Mouse (Mus musculus) adrenal gland, postnatal 36 days (tissue): ENCODE results near the gene Smyd3. TPM values are rescaled to one million over a fixed set of nuclear protein-coding genes. Genes with fewer than 3 reads are reported as not detected.

Experiments used
- DNase-seq, 2 experiments: peaks; one replicate each; pipeline ENCODE4 v3.0.0; 2021; ENCODE audit warnings: mixed read lengths in 1 of 2
- total RNA-seq, 2 experiments: library from RNA; stranded (reverse); gene quantifications; 2 replicates each; pipeline ENCODE4 v1.2.3; 2021

Smyd3 gene
- total RNA-seq, 2 experiments from 2014 or later: 5.1 to 7.7 TPM

DNA sequence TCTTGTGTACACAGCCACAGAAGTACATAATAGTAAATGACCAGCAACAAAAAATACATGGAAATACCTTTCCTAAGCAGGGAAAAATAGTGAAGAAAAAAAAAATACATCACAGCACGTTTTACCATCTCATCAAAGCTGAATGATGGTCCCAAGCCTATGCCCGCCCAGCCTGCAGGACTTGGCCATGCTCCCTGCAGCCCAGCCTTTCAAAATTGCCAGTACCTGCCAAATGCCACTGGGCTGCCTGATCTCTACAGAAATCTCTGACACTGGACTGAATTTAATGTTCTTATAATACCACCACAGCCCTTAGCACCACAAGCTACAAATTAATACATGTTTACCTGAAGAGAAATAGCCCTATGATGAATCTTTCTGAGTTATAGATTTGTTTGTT is 133.5 kb downstream of the Smyd3 start:
- DNase-seq: no peak

DNA sequence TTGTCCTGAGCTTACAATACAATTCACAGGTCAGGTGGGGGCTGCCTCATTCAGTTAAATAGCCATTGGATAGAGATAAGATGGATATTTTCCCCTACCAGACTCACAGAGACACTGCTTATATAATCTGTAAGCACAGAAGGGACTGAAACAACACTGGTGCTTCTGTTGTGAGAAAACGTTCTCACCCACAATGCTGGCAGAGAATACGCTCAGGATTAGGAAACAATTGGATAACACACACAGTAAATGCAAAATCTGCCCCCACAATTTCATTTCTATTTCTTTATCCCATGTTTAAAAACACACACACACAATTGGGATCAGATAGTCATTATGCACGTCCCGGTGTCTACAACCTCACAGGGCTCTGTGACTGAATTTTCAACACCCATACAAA is 139.7 kb downstream of the Smyd3 start:
- DNase-seq: no peak

- DNase-seq: no peak
Measured at GRCm38 (mm10) chr1:179374987-179375386, 142.9 kb downstream of the Smyd3 start.

- DNase-seq: no peak
Measured at GRCm38 (mm10) chr1:179373911-179374310, 143.9 kb downstream of the Smyd3 start.

- no peak for DNase-seq
Measured at GRCm38 (mm10) chr1:179371191-179371590, 146.7 kb downstream of the Smyd3 start.

DNA sequence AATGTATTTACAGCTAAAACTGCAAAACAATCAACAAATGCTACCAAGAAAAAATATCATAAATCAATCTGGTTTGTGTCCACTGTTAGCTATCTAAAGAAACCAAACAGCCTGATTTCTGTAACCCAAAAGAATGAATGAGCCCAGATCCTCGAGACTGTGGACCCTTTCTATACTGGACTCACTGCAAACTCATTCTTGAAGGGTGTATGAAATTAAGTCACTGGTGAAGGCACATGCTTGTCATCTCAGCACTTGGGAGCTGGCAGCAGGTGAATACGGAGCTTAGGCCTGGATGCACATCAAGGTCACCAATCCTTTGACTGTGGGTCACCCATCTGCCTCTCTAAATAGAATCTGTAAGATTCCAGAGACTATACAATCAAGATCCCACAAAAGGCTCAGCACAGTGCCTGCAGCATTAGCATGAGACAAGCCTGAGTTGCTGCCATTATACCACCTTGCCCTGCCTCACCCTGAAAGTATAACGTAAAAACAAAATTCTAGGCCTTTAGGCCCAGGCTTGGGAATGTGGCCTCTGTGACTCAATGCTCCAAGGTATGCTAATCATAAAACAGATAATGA is 149.3 kb downstream of the Smyd3 start:
- no peak for DNase-seq

- DNase-seq: no peak
Measured at GRCm38 (mm10) chr1:179361481-179362466, 156.1 kb downstream of the Smyd3 start.

- DNase-seq: no peak
Measured at GRCm38 (mm10) chr1:179357111-179357510, 160.7 kb downstream of the Smyd3 start.

- no peak for DNase-seq
Measured at GRCm38 (mm10) chr1:179354250-179354649, 163.6 kb downstream of the Smyd3 start.

GRCm38 (mm10) chr1:179345318-179345925 is 172.4 kb downstream of the Smyd3 start:
- no peak for DNase-seq

DNA sequence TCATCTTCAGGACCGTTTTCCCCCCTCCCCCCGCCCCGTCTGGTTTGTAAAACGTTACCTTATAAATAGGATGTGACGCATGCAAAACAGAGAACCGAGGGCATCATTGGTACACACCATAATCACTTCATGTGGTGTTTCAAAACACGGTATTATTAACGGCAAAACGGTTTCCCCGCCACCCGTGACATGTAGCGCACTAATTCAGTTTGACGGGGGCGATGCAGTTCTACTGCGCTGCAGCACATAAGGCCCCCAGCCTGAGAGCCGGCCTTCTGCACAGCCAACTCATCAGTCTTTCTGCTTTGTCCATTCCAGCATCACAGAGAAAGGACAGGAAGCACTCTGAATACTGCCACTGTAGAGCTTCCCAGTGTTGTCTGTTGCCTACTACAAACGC is 174.4 kb downstream of the Smyd3 start:
- no peak for DNase-seq

DNA sequence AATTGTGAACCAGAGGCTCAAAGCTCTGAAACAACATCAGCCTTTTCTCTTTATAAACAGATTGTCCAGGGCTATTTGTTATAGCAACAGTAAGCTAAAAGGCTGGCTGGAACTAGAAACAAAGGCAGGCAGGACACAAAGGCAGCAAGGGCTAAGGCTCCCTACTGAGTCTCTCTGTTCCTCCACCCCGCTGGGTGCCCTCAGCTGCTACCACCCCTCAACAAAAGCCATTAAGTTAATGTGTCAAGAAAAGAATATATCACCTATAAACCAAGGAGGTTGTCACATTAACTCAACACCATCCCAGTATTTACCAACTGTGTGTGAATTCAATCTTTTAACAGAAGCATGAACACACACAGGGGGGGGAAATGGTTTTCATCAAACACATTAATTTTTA is 176.3 kb downstream of the Smyd3 start:
- DNase-seq: no peak

DNA sequence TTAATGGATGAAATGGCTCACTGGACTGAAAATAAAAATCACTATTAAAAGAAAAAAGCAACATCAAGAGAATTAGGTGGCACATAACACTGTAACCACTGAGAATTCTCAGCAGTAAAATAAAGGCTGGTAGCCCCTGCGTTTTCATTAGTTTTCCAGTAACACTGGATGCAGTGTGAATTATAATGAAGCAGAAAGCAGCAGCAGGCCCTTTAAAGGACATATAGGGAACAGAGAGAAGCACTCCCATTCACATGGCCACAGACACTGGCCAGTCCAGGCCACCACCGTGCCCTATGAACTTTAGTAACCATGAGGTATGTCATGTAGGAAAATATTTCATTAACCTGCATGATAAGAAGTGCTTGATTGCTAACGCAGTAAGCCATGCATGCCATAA is 178.8 kb downstream of the Smyd3 start:
- no peak for DNase-seq

GRCm38 (mm10) chr1:179337529-179337928 is 180.3 kb downstream of the Smyd3 start:
- DNase-seq: no peak

DNA sequence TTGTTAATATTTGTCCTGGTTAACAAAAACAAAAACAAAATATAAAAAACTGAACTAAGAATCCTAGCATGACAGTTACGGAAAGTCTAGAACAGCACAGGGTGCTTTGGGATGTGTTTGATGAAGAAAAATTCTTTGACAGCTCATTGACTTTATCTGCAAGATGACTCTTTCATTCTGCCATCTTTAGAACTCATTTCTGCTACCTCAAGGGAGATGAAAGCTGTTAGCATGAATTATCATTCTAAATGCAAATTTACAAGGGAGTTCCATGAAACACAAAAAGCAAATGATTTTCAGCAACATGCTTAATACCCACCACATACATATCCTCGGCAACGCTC is 190.9 kb downstream of the Smyd3 start:
- DNase-seq: no peak

GRCm38 (mm10) chr1:179326262-179326964 is 191.4 kb downstream of the Smyd3 start:
- no peak for DNase-seq

DNA sequence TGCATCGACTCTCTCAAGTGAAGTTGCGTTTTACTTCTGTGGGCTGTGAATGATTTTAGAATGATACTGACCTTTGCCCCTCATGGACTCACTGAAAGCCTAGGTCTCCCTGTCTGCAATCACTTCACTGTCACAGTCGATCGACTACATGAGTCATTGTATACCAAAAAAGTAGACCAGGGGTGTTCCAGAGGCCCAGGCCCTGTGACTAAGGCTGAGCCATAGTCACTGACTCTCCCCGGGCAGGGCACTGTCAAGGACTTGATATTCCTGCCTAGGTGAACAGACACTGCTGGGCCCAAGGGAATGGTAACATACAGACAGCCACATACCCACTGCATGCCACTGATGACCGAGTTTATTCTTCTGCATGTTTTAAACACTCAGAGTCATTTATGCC is 193.6 kb downstream of the Smyd3 start:
- DNase-seq: peak; percentile 54 to 55

GRCm38 (mm10) chr1:179313618-179314017 is 204.2 kb downstream of the Smyd3 start:
- peak in 1 of 2 experiments; percentile 5 for DNase-seq

DNA sequence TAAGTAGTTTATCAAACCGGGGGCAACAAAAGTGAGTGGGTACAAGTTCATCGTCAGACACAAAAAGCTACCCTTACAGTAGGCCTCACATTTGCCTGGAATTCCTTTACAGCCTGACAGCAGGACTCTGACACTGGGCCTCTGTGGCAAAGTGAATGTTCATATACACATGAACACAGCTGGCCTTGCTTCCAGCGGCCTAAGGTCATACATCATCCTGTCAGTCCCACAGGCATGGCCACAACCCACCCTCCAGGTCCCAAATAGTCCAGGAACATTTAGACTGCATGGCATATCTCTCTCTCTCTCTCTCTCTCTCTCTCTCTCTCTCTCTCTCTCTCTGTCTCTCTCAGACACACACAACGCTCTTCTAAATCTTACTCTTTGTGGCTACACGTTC is 208.4 kb downstream of the Smyd3 start:
- no peak for DNase-seq

- no peak for DNase-seq
Measured at GRCm38 (mm10) chr1:179302446-179303230, 215.2 kb downstream of the Smyd3 start.

DNA sequence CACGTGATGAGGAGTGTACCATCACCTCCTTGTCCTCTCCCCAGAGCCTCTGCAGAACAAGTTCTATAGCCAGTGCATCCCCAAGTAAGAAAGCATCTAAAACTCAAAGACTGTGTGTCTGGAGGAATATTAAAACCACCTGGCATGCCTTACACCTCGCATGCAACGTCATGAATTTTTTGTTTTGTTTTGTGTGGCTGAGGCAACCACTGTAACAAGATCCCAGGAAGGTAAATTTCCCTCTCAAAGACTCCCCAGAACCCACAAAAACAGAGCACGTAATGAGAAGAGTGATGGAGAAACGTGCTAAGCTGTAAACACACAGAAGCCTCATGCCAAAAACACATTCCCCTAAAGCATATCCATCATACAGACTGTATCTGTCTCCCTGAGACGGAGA is 222.2 kb downstream of the Smyd3 start:
- DNase-seq: no peak
